Mouse (Mus musculus): ENCODE results near the gene Klrg1. TPM values are rescaled to one million over a fixed set of nuclear protein-coding genes. Genes with fewer than 3 reads are reported as not detected.

Gene Klrg1
- total RNA-seq, 2 experiments from 2014 or later: 0.42 to 0.69 TPM

DNA sequence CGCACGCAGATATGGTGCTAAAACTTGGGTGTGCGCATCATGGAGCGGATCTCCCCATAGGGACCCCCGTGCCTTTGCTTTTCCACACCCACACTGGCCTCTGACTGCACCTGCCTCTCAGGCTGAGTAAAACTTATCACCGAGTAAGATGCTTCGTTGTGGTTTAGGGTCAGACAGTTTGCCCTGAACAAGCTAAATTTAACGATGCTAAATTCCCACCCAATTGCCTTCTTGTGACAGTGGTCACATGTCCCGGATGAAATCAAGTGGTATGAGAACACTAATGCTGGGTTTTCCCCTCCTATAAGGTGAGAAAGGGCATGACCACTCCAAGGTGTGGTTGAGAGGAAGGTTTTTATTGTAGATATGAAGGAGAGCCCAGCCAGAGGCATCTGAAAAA is 11.1 kb upstream of the Klrg1 start:
- no peak for DNase-seq (ENCODE audit: extremely low spot score in 1 of 2, low spot score in 1 of 2)

DNA sequence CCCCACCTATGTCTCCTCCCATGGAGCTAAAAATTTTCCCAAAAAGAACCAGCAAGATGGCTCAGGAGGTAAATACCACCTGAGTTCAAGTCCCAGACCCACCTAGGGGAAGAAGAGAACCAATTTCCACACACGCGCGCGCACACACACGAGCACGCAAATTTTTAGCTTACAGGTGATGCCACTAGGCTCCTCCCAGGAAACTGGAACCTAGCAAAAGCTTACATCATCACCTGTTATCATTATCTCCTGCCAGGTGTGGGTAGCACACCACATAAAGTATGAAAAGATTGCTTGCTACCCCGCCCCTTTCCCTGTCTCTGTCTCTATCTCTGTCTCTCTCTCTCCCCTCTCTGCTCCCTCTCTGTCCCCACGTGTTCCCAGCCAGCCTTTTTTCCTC is 10.4 kb upstream of the Klrg1 start:
- DNase-seq (ENCODE audit: extremely low spot score in 1 of 2, low spot score in 1 of 2): no peak

DNA sequence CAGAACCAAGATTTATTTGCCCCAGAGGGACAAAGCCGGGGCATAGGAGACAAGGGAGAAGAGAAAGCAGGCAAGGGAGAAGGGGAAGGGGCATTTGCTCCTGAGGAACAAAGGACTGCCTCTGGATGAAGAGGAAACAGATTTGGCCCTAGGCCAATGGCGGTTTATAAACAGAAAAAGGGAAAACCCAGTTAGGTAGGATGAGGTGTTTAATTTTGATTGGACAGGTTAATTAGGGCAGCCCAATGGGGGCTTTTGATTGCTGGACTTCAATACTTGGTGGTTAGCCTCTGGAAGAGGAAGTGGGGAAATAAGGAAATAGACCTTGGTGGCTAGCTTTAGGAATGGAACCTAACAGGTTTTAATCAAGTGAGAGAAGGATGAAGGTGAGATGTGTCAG is 9.5 kb upstream of the Klrg1 start:
- no peak for DNase-seq (ENCODE audit: extremely low spot score in 1 of 2, low spot score in 1 of 2)

DNA sequence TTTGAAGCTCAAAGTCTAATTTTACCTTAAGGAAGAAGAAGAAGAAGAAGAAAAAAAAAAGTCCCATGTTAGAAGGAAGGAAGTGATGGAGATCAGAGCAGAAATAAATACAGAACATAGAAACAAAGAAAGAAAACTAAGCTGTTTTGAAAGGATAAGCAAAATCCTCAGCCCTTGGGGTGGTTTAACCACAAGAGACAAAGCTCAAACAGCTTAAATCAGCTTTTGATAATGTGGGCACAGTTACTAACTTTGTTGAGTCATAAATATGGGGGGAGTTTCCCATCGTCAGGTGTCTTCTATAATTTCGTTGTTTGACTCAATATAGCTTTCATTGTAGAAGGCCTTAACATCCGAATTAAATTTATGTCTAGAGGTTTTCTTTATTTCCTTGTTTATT is 9.1 kb upstream of the Klrg1 start:
- DNase-seq (ENCODE audit: extremely low spot score in 1 of 2, low spot score in 1 of 2): no peak

DNA sequence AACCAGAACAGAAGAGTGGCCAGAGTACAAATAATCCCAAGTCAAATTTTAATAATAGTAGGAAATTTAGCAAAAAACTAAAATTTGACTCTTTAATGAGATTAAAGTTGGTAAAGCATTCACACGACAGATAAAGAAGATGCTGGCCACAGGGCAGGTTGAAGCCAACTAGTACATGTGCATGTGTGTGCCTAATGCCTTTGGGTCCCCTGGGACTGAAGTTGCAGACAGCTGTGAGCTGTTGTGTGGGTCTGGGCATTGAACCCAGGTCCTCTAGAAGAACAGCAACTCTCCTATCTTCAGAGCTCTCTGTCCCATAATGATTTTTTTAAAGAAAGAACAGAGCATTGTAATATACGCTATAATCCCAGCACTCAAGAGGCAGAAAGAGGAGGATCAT is 8.6 kb upstream of the Klrg1 start:
- no peak for DNase-seq (ENCODE audit: extremely low spot score in 1 of 2, low spot score in 1 of 2)

DNA sequence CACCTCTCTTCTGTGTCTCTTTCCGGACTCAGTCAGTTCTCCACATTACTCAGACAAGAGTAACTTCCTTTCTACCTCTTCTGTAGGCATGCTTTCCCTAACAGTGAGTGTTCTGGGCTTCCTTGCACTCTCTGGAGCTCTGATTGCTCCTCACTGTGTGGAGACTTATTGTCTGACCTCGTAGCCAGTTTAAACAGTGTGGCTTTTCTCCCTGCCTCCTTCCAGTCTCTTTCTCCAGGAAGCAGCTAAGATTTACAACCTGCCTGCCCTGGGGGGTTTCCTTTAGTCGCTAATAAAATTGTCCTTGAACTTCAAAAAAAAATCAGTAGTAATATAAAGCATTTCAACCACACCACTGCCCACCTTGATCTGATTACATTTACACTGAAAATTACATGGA is 7.6 kb upstream of the Klrg1 start:
- DNase-seq (ENCODE audit: extremely low spot score in 1 of 2, low spot score in 1 of 2): no peak

DNA sequence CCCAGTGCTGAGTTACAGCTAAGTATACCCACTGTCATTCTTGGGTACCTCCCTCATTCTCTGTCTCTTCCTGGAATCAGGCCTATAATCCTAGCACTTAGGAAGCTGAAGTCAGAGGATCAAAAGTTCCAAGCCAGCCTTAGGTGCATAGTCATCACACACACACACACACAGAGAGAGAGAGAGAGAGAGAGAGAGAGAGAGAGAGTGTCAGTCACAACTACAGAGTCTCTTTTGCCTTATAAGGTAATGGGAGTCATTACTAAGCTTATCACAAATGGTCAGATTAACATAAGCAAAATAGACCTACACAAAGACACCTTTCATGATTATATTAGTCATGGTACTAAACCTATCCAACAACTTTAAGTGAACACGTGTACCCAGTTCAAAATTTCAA is 6.6 kb upstream of the Klrg1 start:
- no peak for DNase-seq (ENCODE audit: extremely low spot score in 1 of 2, low spot score in 1 of 2)

DNA sequence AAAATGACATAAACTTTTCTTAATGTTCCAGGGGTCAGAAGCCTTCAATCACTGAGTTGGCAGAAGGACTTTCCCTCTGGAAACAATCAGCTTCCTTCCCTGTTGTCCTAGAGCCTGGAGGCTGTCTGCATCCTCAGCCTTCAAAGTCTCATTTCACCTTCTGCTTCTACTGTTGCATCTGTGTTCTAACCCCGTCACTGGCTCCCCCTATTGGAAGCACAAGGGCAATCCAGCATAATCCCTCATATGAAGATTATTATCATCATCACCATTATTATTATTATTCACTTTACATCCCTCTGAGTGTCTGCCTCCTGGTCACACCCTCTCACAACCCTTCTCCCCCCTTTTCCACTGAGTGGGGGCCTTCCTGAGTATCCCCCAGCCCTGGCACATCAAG is 5.6 kb upstream of the Klrg1 start:
- DNase-seq (ENCODE audit: extremely low spot score in 1 of 2, low spot score in 1 of 2): no peak

DNA sequence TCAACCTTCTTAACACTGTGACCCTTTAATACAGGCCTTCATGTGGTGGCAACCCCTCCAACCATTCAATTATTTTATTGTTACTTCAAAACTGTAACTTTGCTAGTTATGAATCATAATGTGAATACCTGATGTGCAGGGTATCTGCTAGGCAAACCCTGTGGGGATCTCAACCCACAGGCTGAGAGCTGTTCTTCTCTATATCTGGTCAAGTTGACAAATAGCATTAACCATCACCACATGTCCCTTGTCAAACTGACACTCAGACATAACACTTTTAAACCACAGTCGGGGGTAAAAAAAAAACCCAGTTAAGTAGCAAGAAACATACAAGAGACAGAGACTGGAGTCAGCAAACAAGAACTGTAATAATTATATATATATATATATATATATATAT is 2.1 kb upstream of the Klrg1 start:
- no peak for DNase-seq (ENCODE audit: extremely low spot score in 1 of 2, low spot score in 1 of 2)

DNA sequence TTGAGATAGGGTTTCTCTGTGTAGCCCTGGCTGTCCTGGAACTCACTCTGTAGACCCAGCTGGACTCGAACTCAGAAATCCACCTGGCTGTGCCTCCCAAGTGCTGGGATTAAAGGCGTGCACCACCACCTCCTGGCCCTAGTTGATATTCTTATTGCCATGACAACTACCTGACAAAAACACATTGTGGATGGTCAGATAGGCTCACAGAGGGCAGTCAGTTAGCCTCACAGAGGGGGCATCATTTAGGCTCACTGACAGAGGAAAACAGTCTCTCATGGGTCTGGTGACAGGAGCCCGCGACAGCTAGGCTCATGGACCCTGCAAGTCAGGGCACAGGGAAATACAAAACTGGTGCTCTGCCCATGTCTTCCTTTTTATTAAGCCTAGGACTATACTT is 1.6 kb upstream of the Klrg1 start:
- no peak for DNase-seq (ENCODE audit: extremely low spot score in 1 of 2, low spot score in 1 of 2)

DNA sequence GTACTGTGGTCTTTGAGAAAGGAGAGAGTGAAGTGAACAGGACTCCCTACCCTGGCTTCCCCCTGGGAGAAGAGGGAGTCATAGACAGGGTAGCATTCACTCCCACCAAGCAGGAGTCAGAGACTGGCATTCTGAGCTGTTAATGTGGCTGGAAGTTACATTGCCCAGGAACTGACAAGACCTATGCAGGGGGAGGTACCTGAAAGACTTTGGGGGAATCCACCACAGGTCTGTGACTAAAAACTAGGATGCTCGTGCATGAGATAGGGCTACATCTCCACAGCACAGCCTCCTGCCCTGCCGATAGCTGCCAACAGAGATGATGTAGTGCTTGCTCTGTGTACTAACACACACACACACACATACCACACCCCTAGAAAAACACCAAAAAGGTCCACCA is 747 bp upstream of the Klrg1 start:
- DNase-seq (ENCODE audit: extremely low spot score in 1 of 2, low spot score in 1 of 2): no peak

DNA sequence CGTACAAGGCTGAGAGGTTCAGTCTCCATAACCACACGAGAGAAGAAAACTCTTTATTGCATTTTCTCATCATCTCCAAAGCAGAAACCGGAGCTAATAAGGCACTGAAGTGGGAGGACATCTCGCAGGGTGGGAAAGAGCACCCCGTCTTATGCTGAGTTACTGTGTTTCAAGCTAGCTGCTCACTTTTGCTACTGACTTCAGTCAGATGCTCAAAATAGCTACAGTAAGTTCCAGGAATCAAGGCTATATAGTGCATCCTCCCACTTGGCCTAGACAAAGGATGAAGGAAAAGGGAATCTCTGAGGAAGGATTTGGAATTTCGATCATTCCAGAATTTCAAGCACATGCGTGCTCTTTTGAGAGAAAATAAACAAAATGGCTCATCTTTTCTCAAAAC is 6.1 kb downstream of the Klrg1 start:
- no peak for DNase-seq (ENCODE audit: extremely low spot score in 1 of 2, low spot score in 1 of 2)

DNA sequence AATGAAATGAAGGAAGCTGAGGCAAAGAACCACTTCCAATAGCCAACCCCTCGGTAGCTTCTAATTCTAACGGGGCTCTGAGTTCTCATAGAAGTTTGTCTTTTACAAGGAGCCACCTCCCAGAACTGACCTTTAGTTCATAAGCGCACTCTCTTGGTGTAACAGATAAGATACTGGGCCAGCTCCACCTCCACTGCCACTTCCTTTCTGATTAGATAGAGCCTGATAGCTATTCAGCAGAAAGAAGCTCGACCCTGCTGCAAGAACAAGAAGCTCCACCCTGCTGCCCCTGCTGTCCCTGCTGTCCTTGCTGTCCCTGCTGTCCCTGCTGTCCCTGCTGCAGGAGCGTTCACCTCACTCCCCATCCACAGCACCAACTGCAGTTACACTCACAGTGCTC is 8.1 kb downstream of the Klrg1 start:
- no peak for DNase-seq (ENCODE audit: extremely low spot score in 1 of 2, low spot score in 1 of 2)

DNA sequence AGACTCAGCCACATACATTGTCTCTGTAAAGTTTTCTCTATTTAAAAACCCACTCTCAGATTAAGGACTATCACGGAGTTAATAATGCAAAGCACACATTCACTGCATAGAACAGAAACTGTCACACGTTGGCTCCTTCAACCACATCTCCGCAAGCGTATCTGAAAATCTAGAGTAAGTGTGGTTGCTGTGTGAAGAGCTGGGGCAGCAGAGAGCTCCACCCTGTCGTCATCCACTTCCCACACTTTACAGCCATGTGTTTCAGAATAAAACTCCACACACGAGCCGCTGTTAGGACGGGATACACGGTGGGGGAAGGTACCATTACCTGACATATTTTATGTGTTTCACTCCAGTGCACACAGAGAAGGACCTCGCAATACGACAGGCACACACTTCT is 12.5 kb downstream of the Klrg1 start:
- DNase-seq (ENCODE audit: extremely low spot score in 1 of 2, low spot score in 1 of 2): no peak

DNA sequence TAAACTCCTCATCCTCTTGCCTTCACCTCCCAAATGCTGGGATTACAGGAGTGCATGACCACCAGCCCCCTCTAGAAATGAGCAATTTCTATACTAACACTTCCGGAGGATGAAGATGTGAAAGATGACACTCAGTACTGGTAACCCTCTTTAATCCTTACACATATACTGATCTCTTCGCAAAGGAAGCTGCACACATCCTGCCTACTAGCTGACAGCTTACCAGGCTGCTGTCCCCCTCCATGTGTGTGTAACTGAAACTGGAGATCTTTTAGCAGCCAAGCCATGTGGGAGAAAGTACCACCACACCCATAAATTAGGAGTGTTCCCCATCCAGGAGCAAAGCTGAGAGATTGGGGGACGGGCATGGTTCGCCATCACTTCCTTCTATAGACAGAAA is 13.5 kb downstream of the Klrg1 start:
- no peak for DNase-seq (ENCODE audit: extremely low spot score in 1 of 2, low spot score in 1 of 2)

DNA sequence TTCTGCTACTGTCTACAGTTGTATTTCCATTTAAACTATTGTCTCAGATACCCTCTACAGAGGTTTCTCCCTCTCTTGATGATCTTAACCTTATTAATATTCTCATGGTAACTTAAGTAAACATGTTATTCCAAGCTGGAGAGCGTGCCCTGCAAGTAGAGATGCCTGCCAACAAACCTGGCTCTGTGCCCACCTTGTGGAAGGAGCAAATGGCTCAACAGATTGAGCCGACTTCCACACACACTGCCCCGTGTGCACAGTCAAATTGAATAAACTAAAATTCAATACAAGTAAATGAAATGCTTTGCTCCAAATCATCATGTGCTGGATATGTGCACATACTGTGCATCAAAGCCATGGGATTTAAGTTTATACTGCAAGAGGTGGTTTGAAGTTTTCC is 14.1 kb downstream of the Klrg1 start:
- peak; percentile 58 to 86 for DNase-seq (ENCODE audit: extremely low spot score in 1 of 2, low spot score in 1 of 2)

DNA sequence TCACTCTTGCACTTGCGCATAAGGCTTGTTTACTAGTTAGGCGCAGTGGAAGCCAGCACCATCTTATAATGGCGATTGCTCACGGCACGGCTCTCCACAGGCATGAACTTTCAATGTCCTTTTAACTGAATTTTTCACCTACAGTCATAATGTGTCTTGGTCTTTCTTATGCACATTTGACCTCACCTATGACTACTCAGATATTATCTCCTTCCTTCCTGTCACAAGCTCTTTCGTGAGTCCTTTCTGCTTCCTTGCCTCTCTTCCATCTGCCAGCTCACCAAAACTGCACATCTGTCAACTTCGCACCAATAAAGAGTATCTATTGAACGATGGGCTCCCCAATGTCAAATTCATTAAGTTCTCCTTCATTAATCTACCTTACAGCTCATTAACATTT is 20.1 kb downstream of the Klrg1 start:
- no peak for DNase-seq (ENCODE audit: extremely low spot score in 1 of 2, low spot score in 1 of 2)

DNA sequence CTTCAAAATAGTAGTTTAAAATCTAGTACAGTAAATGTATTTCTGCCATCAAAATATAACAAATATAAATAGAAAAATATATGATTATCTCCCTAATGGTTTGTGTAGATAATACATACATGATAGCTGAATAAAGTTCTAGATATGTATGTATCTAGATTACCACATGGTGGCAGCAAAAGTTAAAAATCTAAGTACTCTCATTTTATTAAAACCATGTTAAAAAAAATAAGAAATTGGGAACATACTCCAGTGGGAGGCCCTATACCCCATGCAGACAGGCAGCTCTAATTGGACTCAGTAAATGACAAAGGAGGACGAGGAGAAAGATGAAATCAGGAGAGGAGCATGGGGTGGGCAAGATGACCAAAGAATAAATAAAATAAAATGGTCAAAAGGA is 30.5 kb downstream of the Klrg1 start:
- no peak for DNase-seq (ENCODE audit: extremely low spot score in 1 of 2, low spot score in 1 of 2)

DNA sequence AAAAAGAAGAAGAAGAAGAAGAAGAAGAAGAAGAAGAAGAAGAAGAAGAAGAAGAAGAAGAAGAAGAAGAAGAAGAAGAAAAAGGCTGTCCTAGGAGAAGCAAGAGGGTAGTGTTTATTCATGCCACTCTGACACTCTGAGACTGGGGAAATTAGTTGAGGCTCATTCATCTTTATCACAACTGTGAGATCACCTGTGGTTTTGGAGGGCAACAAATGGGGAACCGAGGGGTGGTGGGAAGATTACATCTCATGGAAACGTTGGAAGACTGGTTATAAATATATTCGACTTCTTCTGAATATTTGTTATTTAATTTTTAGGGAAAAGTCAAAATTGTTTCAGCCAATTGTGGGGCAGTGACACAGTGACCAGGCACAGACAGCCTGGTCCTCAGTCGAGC is 32.6 kb downstream of the Klrg1 start:
- no peak for DNase-seq (ENCODE audit: extremely low spot score in 1 of 2, low spot score in 1 of 2)

Other genes with a start within 250 kb of the Klrg1 start
- 10 to 100 TPM; 67.1 to 73.0 TPM for gene M6pr, start 25.8 kb upstream of the Klrg1 start, total RNA-seq (2021)
- gene Phc1, start 57.7 kb upstream of the Klrg1 start, total RNA-seq (2021): 10 to 100 TPM; 58.4 to 68.5 TPM
- gene Rimklb, start 215.9 kb upstream of the Klrg1 start, total RNA-seq (2021): 10 to 100 TPM; 81.8 to 84.1 TPM
- under 1 TPM in 1 of 2 experiments, not detected in 1; 0.23 TPM for gene Mfap5, start 223.0 kb upstream of the Klrg1 start, total RNA-seq (2021)